Mouse (Mus musculus): ENCODE data around the gene Hps6. TPM values are rescaled to one million over a fixed set of nuclear protein-coding genes. Genes with fewer than 3 reads are reported as not detected.

Hps6 gene
- total RNA-seq, 2 experiments from 2014 or later, result 6.1 to 6.5 TPM

DNA sequence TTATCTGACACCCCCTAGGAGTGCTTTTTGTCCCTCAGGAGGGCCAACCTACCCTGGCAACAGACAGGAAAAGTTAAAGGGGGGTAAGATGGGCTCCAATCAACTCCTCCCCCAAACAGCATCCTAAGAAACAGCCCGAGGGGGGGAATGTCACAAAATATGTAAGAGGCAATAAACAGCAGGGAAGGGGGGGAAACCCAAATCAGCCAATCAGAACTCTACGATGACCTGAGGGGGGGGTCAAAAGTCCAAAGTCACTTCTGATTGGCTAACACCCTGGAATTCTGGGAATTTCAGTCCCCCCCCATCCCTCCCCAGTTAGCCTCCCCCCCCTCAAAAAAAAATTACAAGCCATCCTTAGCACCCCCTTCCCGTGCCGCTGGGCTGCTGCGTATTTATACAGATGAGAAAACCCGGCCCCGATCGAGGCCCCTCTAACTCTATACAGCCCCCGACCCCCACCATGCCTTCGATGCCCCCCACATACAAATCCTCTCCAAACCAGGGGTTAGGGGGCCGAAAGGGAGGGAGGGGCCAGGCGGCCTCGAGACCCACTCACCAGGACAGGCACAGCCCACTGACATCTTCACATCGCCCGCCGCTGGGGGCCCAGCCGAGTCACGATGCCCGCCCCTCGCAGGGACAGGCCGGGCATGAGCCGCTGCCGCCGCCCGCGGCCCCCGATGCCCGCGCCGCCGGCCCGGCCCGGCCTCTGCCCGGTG, 41.1 kb downstream of the Hps6 start, which contains the start of gene Pprc1:
TSS of gene Pprc1 (plus strand) at position 616 of the 722 bp plus-strand sequence.
- DNase-seq, result peak; percentile 64 to 76
- intact Hi-C loops (cut with DNase I), result no loop called here

DNA sequence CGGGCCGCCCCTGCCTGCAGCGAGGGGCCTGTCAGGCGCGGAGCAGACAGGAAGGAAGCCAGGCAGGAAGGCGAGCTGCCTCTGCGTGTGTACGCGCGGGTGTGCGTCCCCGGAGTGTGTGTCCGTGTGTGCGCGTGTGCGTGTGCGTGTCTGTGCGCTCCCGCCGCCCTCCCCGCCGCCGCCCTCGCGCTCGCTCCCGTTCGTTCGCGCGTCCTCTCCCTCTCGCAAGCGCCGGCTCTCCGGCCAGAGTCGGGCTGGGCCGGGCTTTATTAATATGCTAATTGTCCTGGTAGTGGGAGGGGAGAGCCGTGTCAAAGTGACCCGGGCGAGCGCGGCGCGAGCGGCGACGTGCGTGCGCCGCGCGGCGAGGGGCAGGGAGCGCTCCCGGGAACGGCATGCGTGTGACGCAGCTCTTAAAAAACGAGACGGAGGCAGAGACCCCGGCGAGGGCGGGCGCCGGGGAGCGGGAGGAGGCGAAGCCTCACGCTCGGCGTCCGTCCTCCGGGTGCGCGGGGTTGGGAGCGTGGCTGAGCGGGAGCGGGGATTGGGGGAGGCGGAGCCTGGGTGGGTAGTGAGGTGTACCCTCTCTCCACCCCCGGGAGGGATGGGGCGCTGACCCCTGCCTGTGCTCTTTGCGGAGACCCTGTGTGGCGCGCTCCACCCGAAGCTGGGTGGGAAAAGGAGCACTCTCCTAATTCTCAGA, 41.8 kb downstream of the Hps6 start, which contains the start of gene Ldb1:
TSS of gene Ldb1 (minus strand) at position 222 of the 703 bp plus-strand sequence.
- peak; percentile 91 to 92 for DNase-seq
- intact Hi-C loops (cut with DNase I), result no loop called here

DNA sequence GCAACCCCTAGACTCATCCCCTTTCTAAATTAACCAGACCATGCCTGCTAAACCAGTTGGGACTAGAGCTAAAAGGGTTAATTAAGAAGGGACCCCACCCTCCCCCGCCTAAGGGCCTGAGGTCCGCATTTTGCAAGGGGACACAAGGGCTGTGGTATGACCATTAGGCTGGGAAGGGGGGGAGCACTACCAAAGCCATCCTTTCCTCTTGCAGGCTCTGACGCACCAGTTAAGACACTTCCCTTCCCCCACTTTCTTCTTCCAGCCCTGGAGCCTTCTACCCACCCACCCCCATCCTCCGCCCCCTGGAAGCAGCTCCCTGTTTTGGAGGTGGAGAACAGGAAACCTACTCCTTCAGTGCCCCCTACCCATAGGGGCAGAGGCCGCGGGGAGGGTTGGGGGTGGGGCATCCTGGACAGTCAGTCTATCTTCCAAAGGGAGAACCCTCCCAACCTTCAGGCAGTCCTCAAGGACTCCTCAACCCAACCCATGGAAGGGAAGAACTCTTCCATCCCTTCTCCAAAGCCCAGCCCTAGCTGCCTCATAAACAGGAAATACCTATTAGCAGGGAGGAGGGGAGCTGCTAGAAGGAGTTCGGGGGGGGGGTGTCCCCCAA, 42.5 kb downstream of the Hps6 start:
- intact Hi-C loops (cut with DNase I), result no loop called here
- peak; percentile 75 for DNase-seq

DNA sequence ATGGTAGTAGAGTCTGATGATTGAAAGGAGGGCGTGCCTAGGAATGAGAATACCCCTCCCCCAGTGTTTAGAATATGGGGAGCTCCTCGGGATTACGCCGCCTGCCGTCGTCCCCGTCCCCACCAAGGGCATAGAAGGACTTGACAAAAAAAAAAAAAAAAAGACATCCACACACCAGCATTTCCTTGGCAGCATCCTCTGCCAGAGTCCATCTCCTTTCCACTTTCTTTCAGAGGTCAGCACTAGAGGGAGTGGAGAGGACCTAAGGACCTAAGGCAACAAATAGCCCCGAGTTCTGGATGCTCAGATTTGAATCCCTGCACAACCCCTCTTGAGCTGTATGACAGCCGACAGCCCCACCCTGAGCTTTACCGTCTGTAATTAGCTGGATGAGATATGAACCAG, 43.3 kb downstream of the Hps6 start:
- intact Hi-C loops (cut with DNase I), result no loop called here
- DNase-seq, result no peak

DNA sequence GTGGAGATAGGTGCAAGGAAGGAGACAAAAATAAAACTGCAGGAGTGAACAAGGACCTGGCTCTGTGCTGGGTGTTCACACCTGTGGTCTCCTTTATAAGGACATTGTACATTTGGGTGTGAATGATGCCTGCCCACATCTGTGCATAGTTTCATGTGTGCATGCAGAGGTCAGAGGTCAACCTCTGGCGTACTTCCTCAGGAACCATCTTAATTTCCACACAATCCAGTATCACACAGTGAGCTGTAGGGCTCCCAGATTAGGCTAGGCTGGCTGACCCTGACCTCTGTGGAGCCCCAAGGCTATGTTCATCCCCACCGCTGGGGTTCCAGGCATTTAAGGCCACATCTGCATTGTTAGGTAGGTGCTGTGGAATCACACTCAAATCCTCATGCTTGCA, 44.1 kb downstream of the Hps6 start:
- no peak for DNase-seq
- intact Hi-C loops (cut with DNase I), result no loop called here

DNA sequence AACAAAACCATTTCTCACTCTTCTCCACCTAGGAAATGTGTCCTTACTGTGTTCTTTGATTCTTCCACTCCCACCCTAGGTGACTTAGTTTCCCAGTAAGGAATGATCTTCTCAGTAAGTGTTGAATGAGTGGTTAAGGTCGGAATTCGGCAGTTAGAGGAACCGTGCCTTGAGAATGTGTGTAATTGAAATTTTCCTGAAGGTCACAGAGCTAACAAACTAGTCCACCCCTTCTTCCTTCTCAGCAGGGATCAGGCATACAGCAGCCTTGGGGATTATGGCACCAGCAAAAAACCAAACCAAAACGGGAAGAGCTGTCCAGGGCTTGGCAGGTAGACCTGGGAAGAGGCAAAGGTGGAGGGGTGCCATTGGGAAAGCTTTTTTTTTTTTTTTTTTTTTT, 45.8 kb downstream of the Hps6 start:
- DNase-seq, result no peak
- intact Hi-C loops (cut with DNase I), result no loop called here

DNA sequence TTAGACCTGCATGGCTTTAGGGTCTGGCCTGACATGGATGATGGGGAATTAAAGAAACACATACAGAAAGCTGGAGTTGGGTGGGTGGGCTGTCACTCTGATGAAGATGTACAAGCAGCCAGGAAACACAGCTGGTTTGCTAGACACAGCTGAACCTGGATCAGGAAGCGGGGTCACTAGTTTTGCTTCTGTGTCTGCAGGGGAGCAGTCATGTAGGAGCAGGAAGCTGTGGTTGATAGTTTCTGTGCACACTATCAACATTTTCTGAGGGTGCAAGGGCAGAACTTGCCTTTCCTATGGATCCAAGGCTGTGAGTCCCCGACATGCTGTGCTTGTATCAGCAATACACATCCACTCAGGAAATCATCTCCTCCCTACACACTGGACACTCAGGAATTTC, 47.2 kb downstream of the Hps6 start:
- no peak for DNase-seq
- intact Hi-C loops (cut with DNase I), result no loop called here

Other genes with a start within 250 kb of the Hps6 start
- 10 to 100 TPM; 73.6 to 77.1 TPM for gene Mgea5, start 219.7 kb upstream of the Hps6 start, total RNA-seq (2021)
- 100 to 1,000 TPM; 121 to 139 TPM for gene Kcnip2, start 187.4 kb upstream of the Hps6 start, total RNA-seq (2021)
- gene Armh3, start 5.0 kb upstream of the Hps6 start, total RNA-seq (2021), result 10 to 100 TPM; 16.7 to 17.2 TPM
- gene Pprc1, start 41.4 kb downstream of the Hps6 start, total RNA-seq (2021), result 10 to 100 TPM; 17.5 to 21.4 TPM
- 10 to 100 TPM; 62.2 to 72.5 TPM for gene Ldb1, start 41.7 kb downstream of the Hps6 start, total RNA-seq (2021)
- gene Nolc1, start 72.4 kb downstream of the Hps6 start, total RNA-seq (2021), result 10 to 100 TPM; 25.1 to 27.2 TPM
- 1 to 10 TPM in 1 of 2 experiments, under 1 TPM in 1; 0.25 to 2.5 TPM for gene Elovl3, start 128.4 kb downstream of the Hps6 start, total RNA-seq (2021)
- gene Pitx3, start 144.8 kb downstream of the Hps6 start, total RNA-seq (2021), result under 1 TPM in 1 of 2 experiments, not detected in 1; 0.36 TPM
- 10 to 100 TPM; 50.2 to 50.5 TPM for gene Gbf1, start 149.0 kb downstream of the Hps6 start, total RNA-seq (2021)